Mouse (Mus musculus) MEL (cell line): ENCODE results near the gene Focad. TPM values are rescaled to one million over a fixed set of nuclear protein-coding genes. Genes with fewer than 3 reads are reported as not detected.

Experiments
- DNase-seq: peaks from one replicate; pipeline ENCODE4 v3.0.0; 2011; ENCODE audit warnings: low read depth, low spot score
- H3K27ac ChIP-seq: 2 replicates; pipeline ENCODE4 v1.5.1; 2012; ENCODE audit warnings: low read depth, mild to moderate bottlenecking, control low read depth, low read length, moderate library complexity; ENCODE audit not compliant: control insufficient read depth
- H3K27me3 ChIP-seq, 2 experiments: fragments of 150-350 bp in 1 of 2; sonication (generic) in 1 of 2; 2 replicates each; pipeline ENCODE4 v1.6.1; 2012; ENCODE audit warnings: low read length in 2 of 2, mild to moderate bottlenecking in 2 of 2, improper control_type of control experiment in 1 of 2, moderate library complexity in 1 of 2; ENCODE audit not compliant: insufficient read depth in 2 of 2, control insufficient read depth in 1 of 2
- H3K36me3 ChIP-seq, 2 experiments: 2 replicates each; pipeline ENCODE4 v1.6.1; 2012 to 2014; ENCODE audit warnings: low read length in 2 of 2, improper control_type of control experiment in 1 of 2, inconsistent platforms in 1 of 2, mild to moderate bottlenecking in 1 of 2; ENCODE audit not compliant: insufficient read depth in 2 of 2, control insufficient read depth in 1 of 2
- H3K4me1 ChIP-seq, 2 experiments: fragments of 150-350 bp in 1 of 2; sonication (generic) in 1 of 2; 2 replicates each; pipeline ENCODE4 v1.6.1; 2012; ENCODE audit warnings: low read length in 2 of 2, improper control_type of control experiment in 1 of 2, mild to moderate bottlenecking in 1 of 2; ENCODE audit not compliant: insufficient read depth in 2 of 2, control insufficient read depth in 1 of 2
- H3K4me3 ChIP-seq, 2 experiments: fragments of 150-350 bp in 1 of 2; sonication (generic) in 1 of 2; 2 replicates each; pipeline ENCODE4 v1.5.1; 2012; ENCODE audit warnings: low read depth in 2 of 2, low read length in 2 of 2, mild to moderate bottlenecking in 2 of 2, moderate library complexity in 2 of 2, control low read depth in 1 of 2, improper control_type of control experiment in 1 of 2; ENCODE audit not compliant: control insufficient read depth in 1 of 2, insufficient read depth in 1 of 2
- H3K79me2 ChIP-seq: 2 replicates; pipeline ENCODE4 v1.6.1; 2012; ENCODE audit warnings: mild to moderate bottlenecking, low read length, moderate library complexity; ENCODE audit not compliant: control insufficient read depth, poor library complexity, insufficient read depth
- H3K9ac ChIP-seq: 2 replicates; pipeline ENCODE4 v1.6.1; 2012; ENCODE audit warnings: low read depth, mild to moderate bottlenecking, control low read depth, low read length, moderate library complexity; ENCODE audit not compliant: control insufficient read depth, poor library complexity, severe bottlenecking
- H3K9me3 ChIP-seq: fragments of 150-350 bp; sonication (generic); replicated peaks from 2 replicates; pipeline ENCODE4 v1.6.1; 2012; ENCODE audit warnings: mild to moderate bottlenecking, low read length, improper control_type of control experiment, moderate library complexity; ENCODE audit not compliant: insufficient read depth
- BHLHE40 ChIP-seq: IDR thresholded peaks from 2 replicates; pipeline ENCODE4 v1.6.1; 2012; ENCODE audit warnings: low read depth, mild to moderate bottlenecking, inconsistent platforms, low read length, improper control_type of control experiment, borderline replicate concordance
- ELF1 ChIP-seq: IDR thresholded peaks from 2 replicates; pipeline ENCODE4 v1.6.1; 2014; ENCODE audit warnings: low read depth, mild to moderate bottlenecking, inconsistent platforms, low read length, improper control_type of control experiment, moderate library complexity
- EP300 ChIP-seq, 2 experiments: IDR thresholded peaks; 2 replicates each; pipeline ENCODE4 v1.6.1; 2011; ENCODE audit warnings: improper control_type of control experiment in 2 of 2, low read length in 2 of 2, low read depth in 1 of 2, mild to moderate bottlenecking in 1 of 2
- ETS1 ChIP-seq: IDR thresholded peaks from 2 replicates; pipeline ENCODE4 v1.6.1; 2012; ENCODE audit warnings: low read depth, mild to moderate bottlenecking, inconsistent platforms, low read length, improper control_type of control experiment, moderate library complexity
- GATA1 ChIP-seq: IDR thresholded peaks from 2 replicates; pipeline ENCODE4 v1.6.1; 2011; ENCODE audit warnings: low read depth, low read length, improper control_type of control experiment
- JUND ChIP-seq: IDR thresholded peaks from 2 replicates; pipeline ENCODE4 v1.6.1; 2011; ENCODE audit warnings: low read depth, mild to moderate bottlenecking, improper control_type of control experiment, low read length
- KAT2A ChIP-seq: conservative IDR thresholded peaks from 2 replicates; pipeline ENCODE4 v1.6.1; 2012; ENCODE audit warnings: low read depth, low read length, improper control_type of control experiment, inconsistent platforms
- MAX ChIP-seq: IDR thresholded peaks from 2 replicates; pipeline ENCODE4 v1.6.1; 2011; ENCODE audit warnings: low read length, improper control_type of control experiment
- MAZ ChIP-seq: IDR thresholded peaks from 2 replicates; pipeline ENCODE4 v1.6.1; 2012; ENCODE audit warnings: low read depth, mild to moderate bottlenecking, inconsistent platforms, low read length, improper control_type of control experiment
- MYB ChIP-seq: IDR thresholded peaks from 2 replicates; pipeline ENCODE4 v1.6.1; 2011; ENCODE audit warnings: mild to moderate bottlenecking, low read depth, low read length, improper control_type of control experiment
- NELFE ChIP-seq: IDR thresholded peaks from 2 replicates; pipeline ENCODE4 v1.6.1; 2011; ENCODE audit warnings: low read depth, low read length, improper control_type of control experiment
- POLR2AphosphoS5 ChIP-seq: IDR thresholded peaks from 2 replicates; pipeline ENCODE4 v1.6.1; 2012; ENCODE audit warnings: low read depth, borderline replicate concordance, mild to moderate bottlenecking, inconsistent platforms, low read length, moderate library complexity, mixed read lengths
- RAD21 ChIP-seq: IDR thresholded peaks from 2 replicates; pipeline ENCODE4 v1.6.1; 2011; ENCODE audit warnings: mild to moderate bottlenecking, low read depth, low read length, improper control_type of control experiment
- RCOR1 ChIP-seq: IDR thresholded peaks from 2 replicates; pipeline ENCODE4 v1.6.1; 2012; ENCODE audit warnings: low read depth, mild to moderate bottlenecking, inconsistent platforms, low read length, improper control_type of control experiment
- SMC3 ChIP-seq: IDR thresholded peaks from 2 replicates; pipeline ENCODE4 v1.6.1; 2011; ENCODE audit warnings: low read depth, low read length, improper control_type of control experiment
- TAL1 ChIP-seq: IDR thresholded peaks from 2 replicates; pipeline ENCODE4 v1.6.1; 2012; ENCODE audit warnings: mild to moderate bottlenecking, inconsistent platforms, low read length, moderate library complexity, mixed read lengths
- ZMIZ1 ChIP-seq: IDR thresholded peaks from 2 replicates; pipeline ENCODE4 v1.6.1; 2012; ENCODE audit warnings: low read depth, mild to moderate bottlenecking, inconsistent platforms, low read length, improper control_type of control experiment, moderate library complexity
- ZNF384 ChIP-seq: IDR thresholded peaks from 2 replicates; pipeline ENCODE4 v1.6.1; 2012; ENCODE audit warnings: low read depth, mild to moderate bottlenecking, inconsistent platforms, low read length, improper control_type of control experiment
- polyA plus RNA-seq, 2 experiments: library from polyadenylated mRNA; stranded (reverse) in 1 of 2; unstranded in 1 of 2; fragments of >175 nt in 1 of 2; fragments of >200 nt in 1 of 2; gene quantifications; 2 replicates each; pipeline versions ENCODE4 v1.2.1 to v1.2.4; 2012; ENCODE audit warnings: low replicate concordance in 2 of 2, low read depth in 1 of 2; ENCODE audit not compliant: insufficient read length in 2 of 2, insufficient read depth in 1 of 2, missing spikeins in 1 of 2
- total RNA-seq: library from RNA; depleted of rRNA; stranded (reverse); fragments of 300-350 nt; gene quantifications from 2 replicates; pipeline ENCODE4 v1.2.3, GENCODE M21; 2012

Focad gene
- total and polyA plus RNA-seq, 3 experiments = 17.8 to 19.7 TPM; not detected in 1

- no peak overlapping the region for H3K27ac ChIP-seq
- H3K9me3 ChIP-seq = no peaks in the 10 kb centered on the region
- no peaks in the 10 kb centered on the region for H3K27me3 ChIP-seq
- no peak overlapping the region for H3K9ac ChIP-seq
- H3K4me1 ChIP-seq = no peaks in the 10 kb centered on the region
- H3K79me2 ChIP-seq = no peaks in the 10 kb centered on the region
- TF ChIP-seq SMC3 = no peak
- TF ChIP-seq RCOR1 = no peak
- no peak for TF ChIP-seq KAT2A
- no peak for TF ChIP-seq JUND
- TF ChIP-seq BHLHE40 = no peak
- no peak for TF ChIP-seq MAX
- TF ChIP-seq POLR2AphosphoS5 = no peak
- no peak for TF ChIP-seq MAZ
- no peak for TF ChIP-seq GATA1
- TF ChIP-seq ELF1 = no peak
- TF ChIP-seq RAD21 = no peak
- TF ChIP-seq ETS1 = no peak
- TF ChIP-seq NELFE = no peak
- TF ChIP-seq ZMIZ1 = no peak
- TF ChIP-seq ZNF384 = no peak
- no peak for TF ChIP-seq EP300 (IDR thresholded peaks at IDR 0.05; ENCODE audit: low read depth in 1 of 2, low read length in 2 of 2)
- no peaks in the 10 kb centered on the region for H3K36me3 ChIP-seq
- H3K4me3 ChIP-seq = no peak overlapping the region
- DNase-seq = no peak
Measured at GRCm38 (mm10) chr4:88344468-88344867, 250.0 kb downstream of the Focad start.

GRCm38 (mm10) chr4:88345065-88345464 lies 250.6 kb downstream of the Focad start:
- DNase-seq = no peak
- Histone ChIP-seq H3K9me3 (no peaks in the 10 kb centered on the region), H3K27me3 (no peaks in the 10 kb centered on the region), H3K79me2 (no peaks in the 10 kb centered on the region), H3K4me3 (no peak overlapping the region), H3K4me1 (no peaks in the 10 kb centered on the region), H3K36me3 (no peaks in the 10 kb centered on the region), H3K9ac (no peak overlapping the region), H3K27ac (no peak overlapping the region)
- TF ChIP-seq RAD21 (no peak), JUND (no peak), TAL1 (no peak), MYB (no peak)
